Mouse (Mus musculus) 3134 (cell line): Measurements from ENCODE around the gene Aip.
"Not testable (repeated sequence)": the region's sequence is repeated elsewhere in the genome, so short reads cannot be mapped to it uniquely, and the experiment has no call there.

Source experiments
- DNase-seq: peaks from one replicate; pipeline ENCODE4 v3.0.0-alpha.2; 2011; ENCODE audit warnings: low spot score; ENCODE audit not compliant: insufficient read length; ENCODE audit errors: extremely low read depth

The Aip gene

GRCm38 (mm10) chr19:4068717-4069410, 56.8 kb downstream of the Aip start:
- DNase-seq: no peak

- not testable (repeated sequence) for DNase-seq
Measured at GRCm38 (mm10) chr19:4068242-4068641, 57.4 kb downstream of the Aip start.

DNA sequence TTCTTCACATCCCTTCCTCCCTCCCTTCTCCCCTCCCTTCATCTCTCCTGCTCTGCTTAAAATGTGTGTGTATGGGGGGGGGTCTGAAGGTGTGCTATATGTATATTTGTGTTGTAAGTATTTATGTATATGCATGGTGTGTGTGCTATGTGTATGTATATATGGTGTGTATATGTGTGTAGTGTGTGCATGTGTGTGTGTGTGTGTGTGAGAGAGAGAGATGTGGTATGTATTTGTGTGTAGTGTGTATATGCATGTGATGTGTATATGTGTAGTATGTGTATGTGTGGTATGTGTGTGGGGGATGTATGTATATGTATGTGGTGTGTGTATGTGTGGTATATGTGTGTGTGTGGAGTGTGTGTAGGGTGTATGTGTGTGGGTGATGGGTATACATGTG, 58.8 kb downstream of the Aip start:
- DNase-seq: no peak

DNA sequence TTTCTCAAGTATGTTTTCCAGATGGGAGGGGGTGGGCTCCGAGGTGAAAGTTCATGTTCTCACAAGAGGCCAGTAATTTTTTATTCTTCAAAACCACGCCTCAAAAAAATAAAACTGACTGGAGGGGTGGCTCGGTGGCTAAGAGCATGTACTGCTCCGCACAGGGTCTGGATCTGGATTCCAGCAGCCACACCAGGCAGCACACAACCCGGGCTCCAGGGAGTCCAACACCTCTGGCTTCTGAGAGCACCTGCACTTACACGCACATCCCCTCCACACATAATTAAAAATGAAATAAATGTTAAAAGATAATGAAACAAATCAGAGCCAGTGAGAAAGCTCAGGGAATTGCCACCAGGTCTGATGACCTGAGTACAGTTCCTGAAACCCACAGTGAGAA, 59.4 kb downstream of the Aip start:
- DNase-seq: peak; percentile 42

GRCm38 (mm10) chr19:4064501-4064900, 61.2 kb downstream of the Aip start:
- not testable (repeated sequence) for DNase-seq
